Mouse (Mus musculus): ENCODE measurements around the gene 3110040M04Rik. TPM values are rescaled to one million over a fixed set of nuclear protein-coding genes. Genes with fewer than 3 reads are reported as not detected.

3110040M04Rik gene
- total RNA-seq, 2 experiments from 2014 or later: not detected

GRCm38 (mm10) chr1:151224536-151224935 is 20.6 kb downstream of the 3110040M04Rik start:
- intact Hi-C loops (cut with DNase I): no loop called here
- no peak for DNase-seq (ENCODE audit: low spot score in 2 of 2)

GRCm38 (mm10) chr1:151227506-151227905 is 23.6 kb downstream of the 3110040M04Rik start:
- DNase-seq (ENCODE audit: low spot score in 2 of 2): no peak
- intact Hi-C loops (cut with DNase I): no loop called here

GRCm38 (mm10) chr1:151228320-151228989 is 24.5 kb downstream of the 3110040M04Rik start:
- DNase-seq (ENCODE audit: low spot score in 2 of 2): no peak
- intact Hi-C loops (cut with DNase I): no loop called here

GRCm38 (mm10) chr1:151232346-151232745 is 28.4 kb downstream of the 3110040M04Rik start:
- no peak for DNase-seq (ENCODE audit: low spot score in 2 of 2)
- intact Hi-C loops (cut with DNase I): no loop called here

GRCm38 (mm10) chr1:151233756-151234155 is 29.8 kb downstream of the 3110040M04Rik start:
- no peak for DNase-seq (ENCODE audit: low spot score in 2 of 2)
- intact Hi-C loops (cut with DNase I): no loop called here

GRCm38 (mm10) chr1:151235574-151235973 is 31.7 kb downstream of the 3110040M04Rik start:
- intact Hi-C loops (cut with DNase I): no loop called here
- DNase-seq (ENCODE audit: low spot score in 2 of 2): no peak

DNA sequence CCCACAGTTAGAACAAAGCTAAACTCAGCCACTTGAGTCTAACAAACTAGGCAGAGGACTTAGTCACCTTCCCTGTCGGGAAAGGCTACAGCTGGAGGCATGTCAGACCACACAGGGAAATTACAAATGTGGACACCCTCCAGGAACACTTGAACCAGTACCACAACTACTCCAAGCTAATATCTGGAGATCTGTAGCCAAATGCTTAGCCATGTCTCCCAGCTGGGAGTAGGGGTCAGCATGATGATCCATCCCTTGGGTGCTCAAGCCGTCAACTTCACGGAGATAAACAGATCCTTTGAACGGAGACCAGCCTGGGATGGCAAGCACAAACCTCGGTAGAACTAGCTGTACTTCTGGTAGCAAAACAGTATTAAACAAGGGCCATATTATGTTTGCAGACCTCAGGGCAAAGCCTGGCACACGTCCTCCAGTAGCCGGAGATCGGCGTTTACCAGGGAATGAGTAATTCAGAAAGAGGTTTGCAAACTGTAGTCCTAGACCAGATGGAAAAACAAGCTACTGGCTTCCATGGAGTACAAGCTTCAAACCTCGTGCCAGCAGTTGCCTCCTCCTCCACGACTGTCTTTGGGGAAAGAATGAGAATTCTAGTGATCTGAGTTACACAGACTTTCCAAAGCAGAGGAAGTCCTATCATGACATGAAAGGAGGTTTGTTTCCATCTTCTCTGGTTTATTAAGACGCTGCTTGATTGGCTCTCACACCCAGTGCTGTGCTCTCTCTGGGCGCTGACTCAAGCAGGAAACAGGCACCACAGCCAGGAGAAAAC is 32.4 kb downstream of the 3110040M04Rik start:
- DNase-seq (ENCODE audit: low spot score in 2 of 2): peak; percentile 17 to 18
- intact Hi-C loops (cut with DNase I): no loop called here

DNA sequence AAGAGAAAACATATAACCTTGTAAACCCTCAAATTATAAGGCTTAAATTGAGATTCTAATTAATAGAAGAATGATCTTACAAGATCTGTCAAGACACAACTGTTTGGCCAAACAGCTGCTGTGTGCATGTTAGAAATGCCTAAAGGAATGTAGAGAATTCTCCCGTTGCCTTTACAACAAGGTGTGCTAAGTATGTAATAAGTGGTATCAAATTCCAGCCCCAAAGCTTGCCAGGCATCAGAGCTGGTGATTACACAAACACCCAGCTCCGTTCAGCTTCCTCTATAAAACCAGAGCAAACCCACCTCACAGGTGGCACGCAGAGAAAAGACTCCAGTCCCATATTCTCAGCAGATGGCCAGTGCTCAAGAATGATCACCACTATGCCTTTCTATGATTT is 33.9 kb downstream of the 3110040M04Rik start:
- DNase-seq (ENCODE audit: low spot score in 2 of 2): no peak
- intact Hi-C loops (cut with DNase I): no loop called here

DNA sequence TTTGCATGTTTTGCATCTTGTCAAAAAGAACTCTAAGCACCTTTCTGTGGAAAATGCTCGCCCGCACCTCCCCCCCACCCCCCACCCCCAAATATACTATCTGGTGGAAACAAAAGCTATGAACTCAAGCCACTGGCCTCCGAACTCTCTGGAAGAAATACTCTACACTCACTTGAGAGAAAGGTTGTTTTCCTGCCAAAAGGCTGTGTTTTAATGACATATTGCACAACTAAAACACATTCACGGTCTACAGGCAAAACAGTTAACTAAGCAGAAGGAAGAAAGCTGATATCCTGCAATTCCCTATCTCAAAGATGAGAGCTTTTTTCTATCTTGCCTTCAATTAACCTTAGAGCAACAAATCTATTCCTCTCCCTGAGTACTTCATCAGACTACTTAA is 39.4 kb downstream of the 3110040M04Rik start:
- intact Hi-C loops (cut with DNase I): no loop called here
- no peak for DNase-seq (ENCODE audit: low spot score in 2 of 2)

DNA sequence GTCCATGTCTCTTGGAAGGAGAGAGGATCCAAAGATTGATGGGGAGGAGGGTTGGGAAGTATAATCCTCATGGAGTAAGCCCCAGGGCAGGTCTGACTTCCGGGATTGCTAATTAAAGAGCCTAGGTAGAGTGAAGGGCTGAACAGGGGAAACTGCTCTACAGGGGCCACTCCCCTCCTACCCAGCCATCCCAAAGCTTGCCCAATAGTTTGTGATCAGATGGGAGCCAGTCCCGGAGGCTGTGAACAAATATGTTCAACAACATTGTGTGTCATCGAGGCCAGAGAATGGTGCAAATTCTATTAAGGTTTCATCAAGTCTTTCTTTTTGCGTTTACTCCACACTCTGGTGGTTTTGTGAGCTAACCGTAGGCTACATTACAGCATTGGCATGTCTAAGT is 40.1 kb downstream of the 3110040M04Rik start:
- DNase-seq (ENCODE audit: low spot score in 2 of 2): no peak
- intact Hi-C loops (cut with DNase I): no loop called here

GRCm38 (mm10) chr1:151244761-151245160 is 40.8 kb downstream of the 3110040M04Rik start:
- intact Hi-C loops (cut with DNase I): no loop called here
- no peak for DNase-seq (ENCODE audit: low spot score in 2 of 2)

DNA sequence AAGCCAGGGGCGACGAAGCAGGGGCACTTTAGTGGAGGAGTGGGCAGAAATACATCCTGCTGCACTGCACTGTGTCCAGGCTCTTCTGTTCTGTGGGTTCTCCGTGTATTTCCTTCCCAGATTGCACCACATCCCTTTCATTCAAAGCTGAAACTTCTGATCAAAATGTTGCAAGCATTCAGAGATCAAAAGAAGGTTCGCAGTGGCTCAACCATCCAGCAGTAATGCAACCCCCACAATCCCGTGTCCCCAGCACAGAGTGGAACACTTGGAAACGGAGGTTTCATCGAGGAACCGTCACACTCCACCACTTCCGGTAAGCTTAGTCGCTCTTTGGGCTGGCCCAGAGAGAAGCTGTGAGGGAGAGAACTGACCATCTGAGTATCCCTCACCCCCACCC is 41.2 kb downstream of the 3110040M04Rik start:
- no peak for DNase-seq (ENCODE audit: low spot score in 2 of 2)
- intact Hi-C loops (cut with DNase I): no loop called here

- intact Hi-C loops (cut with DNase I): no loop called here
- no peak for DNase-seq (ENCODE audit: low spot score in 2 of 2)
Measured at GRCm38 (mm10) chr1:151245846-151246245, 41.9 kb downstream of the 3110040M04Rik start.

GRCm38 (mm10) chr1:151250109-151250508 is 46.2 kb downstream of the 3110040M04Rik start:
- DNase-seq (ENCODE audit: low spot score in 2 of 2): no peak
- intact Hi-C loops (cut with DNase I): loop anchor here (2.0 kb wide), 1 partner anchor 95 kb away; the partner anchor contains the start of gene Ivns1abp

DNA sequence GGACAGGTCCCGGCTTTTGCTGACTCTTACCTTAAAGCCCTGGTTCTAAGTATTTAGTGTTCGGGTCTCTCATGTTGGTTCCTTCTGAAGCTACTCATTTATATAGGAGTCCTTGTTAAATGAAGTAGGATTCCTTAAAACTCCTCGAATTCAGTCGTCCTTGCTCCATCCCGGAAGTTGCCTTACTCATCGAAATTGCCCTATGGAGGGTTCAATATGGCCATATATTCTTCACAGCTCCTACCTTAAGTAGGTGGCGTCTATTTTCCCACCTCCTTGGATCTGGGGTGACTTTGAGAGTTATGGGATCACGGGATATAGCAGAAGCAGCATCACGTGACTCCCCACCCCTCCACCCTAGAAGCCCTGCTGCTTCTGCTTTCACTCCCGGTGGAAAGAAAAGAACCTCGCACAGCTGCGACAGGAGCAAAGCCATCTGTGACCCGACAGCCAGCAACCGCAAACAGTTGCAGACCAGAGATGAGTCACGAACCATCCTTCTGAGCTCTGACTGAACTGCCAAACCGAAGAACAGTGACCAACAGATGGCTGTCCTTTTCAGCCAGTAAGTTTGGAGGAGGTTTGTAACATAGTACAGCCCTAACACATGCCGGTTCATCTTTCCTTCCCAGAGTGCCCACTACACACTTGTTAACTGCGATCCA is 46.7 kb downstream of the 3110040M04Rik start:
- intact Hi-C loops (cut with DNase I): loop anchor here (2.0 kb wide), 1 partner anchor 94 kb away; the partner anchor contains the start of gene Ivns1abp
- DNase-seq (ENCODE audit: low spot score in 2 of 2): peak; percentile 67 to 68

DNA sequence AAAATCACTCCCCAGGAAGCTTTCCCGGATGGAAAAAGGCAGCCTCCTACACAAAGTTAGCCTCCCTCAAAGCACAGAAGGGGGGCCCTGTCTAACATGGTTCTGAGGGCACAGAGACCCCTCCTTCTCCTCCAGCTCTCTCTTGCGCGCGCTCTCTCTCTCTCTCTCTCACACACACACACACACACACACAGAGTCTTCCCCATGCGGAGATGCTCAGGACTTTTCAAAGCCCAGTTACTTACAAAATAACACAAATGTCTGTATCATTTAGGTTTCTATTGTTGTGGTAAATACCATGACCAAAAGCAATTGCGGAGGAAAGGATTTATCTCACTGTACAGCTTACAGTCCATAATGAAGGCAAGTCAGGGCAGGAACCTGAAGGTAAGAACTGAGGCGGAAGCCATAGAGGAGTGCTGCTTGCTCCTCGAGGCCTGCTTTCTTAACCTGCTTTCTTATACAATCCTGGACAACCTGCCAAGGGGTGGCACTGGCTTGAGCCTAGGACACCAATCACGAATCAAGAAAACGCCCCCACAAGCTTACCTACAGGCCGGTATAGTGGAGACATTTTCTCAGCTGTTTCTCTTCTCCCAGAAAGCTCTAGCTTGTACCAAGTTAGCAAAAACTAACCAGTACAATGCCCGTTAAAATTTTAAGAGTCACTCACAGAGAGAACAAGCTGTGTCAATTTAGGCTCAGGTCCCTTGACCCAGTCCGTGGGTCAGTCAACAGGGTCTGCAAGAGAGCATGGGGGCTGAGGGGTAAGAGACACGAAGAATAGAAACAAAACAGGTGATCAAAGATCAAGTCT is 47.5 kb downstream of the 3110040M04Rik start:
- no peak for DNase-seq (ENCODE audit: low spot score in 2 of 2)
- intact Hi-C loops (cut with DNase I): loop anchor here (2.0 kb wide), 1 partner anchor 93 kb away; the partner anchor contains the start of gene Ivns1abp

Measured in left cerebral cortex, postnatal 36 days (tissue).